Comparison of ENCODE assay signal across 8 mouse cellular contexts in genomic region chr13:51198186-51198585, GRCm38 (mm10). TPM values are rescaled to one million over a fixed set of nuclear protein-coding genes. Genes with fewer than 3 reads are reported as not detected.
DNase-seq lines count a peak whose midpoint lies in the region; ATAC-seq and TF ChIP-seq lines count a peak whose summit lies in the region.

No protein-coding gene starts in this region.

- no peak overlapping the region for H3K9ac ChIP-seq in heart, embryonic 11.5 days (ENCODE audit: low read depth, low read length)

- no peak for TF ChIP-seq POLR2A in cerebellum, adult 2 months (IDR thresholded peaks at IDR 0.05; ENCODE audit: borderline replicate concordance, insufficient read depth, low read length)

- no peak for TF ChIP-seq CTCF in cerebellum, adult 2 months (IDR thresholded peaks at IDR 0.05; ENCODE audit: borderline replicate concordance, insufficient read depth, low read depth, low read length)

- no peaks in the 10 kb centered on the region; the same call in 1 of the 2 replicates for H3K4me1 ChIP-seq in heart, embryonic 11.5 days (ENCODE audit: control insufficient read depth, insufficient read depth, low read length)
- no peaks in the 10 kb centered on the region for H3K4me1 ChIP-seq in cerebellum, adult 2 months (ENCODE audit: control insufficient read depth, insufficient read depth, low read length)

- H3K4me2 ChIP-seq in heart, embryonic 11.5 days: no peak overlapping the region

- ATAC-seq in heart, embryonic 11.5 days (replicated peaks; ENCODE audit: insufficient number of reproducible peaks, low FRiP score, low TSS enrichment): no peak

- peak; percentile 96 for DNase-seq in heart, adult 11 months
- peak; percentile 90 for DNase-seq in brain, adult 2 months (ENCODE audit: low read depth, low spot score)
- peak; percentile 27 for DNase-seq in kidney, adult 18-20 months
- DNase-seq in lung, postnatal 25 days (ENCODE audit: low spot score): peak; percentile 34
- DNase-seq in cerebellum, adult 11-12 months: no peak
- DNase-seq in thymus, postnatal 36 days: no peak
- DNase-seq in cerebellum, adult 2 months: no peak

- WGBS in heart, embryonic 11.5 days (ENCODE audit: insufficient replicate concordance): 57% methylated on average over 5 of the region's 5 CpGs
- 40% methylated on average over 5 of the region's 5 CpGs for WGBS in cerebellum, adult 2 months

- no peaks in the 10 kb centered on the region for H3K36me3 ChIP-seq in heart, embryonic 11.5 days (ENCODE audit: control insufficient read depth, insufficient read depth, low read length)

- H3K4me3 ChIP-seq in heart, embryonic 11.5 days (ENCODE audit: low read depth, low read length): no peak overlapping the region
- H3K4me3 ChIP-seq in cerebellum, adult 2 months (replicated peaks; ENCODE audit: insufficient read depth, low read depth, low read length): no peak overlapping the region

- no peaks in the 10 kb centered on the region for H3K27me3 ChIP-seq in heart, embryonic 11.5 days (ENCODE audit: control insufficient read depth, insufficient read depth, low read length)
- no peaks in the 10 kb centered on the region for H3K27me3 ChIP-seq in cerebellum, adult 2 months (ENCODE audit: control insufficient read depth, insufficient read depth, low read length)

- no peak overlapping the region for H3K27ac ChIP-seq in heart, embryonic 11.5 days (ENCODE audit: low read depth, low read length)
- H3K27ac ChIP-seq in cerebellum, adult 2 months (ENCODE audit: insufficient read depth, low read length): no peak overlapping the region

- 0 out of 2 replicates have a peak, but pooled peaks cover 3% of the 10 kb centered on the region for H3K9me3 ChIP-seq in heart, embryonic 11.5 days (replicated peaks; ENCODE audit: control insufficient read depth, low read length)

RNA-seq across cellular contexts. Expression of gene Nxnl2, which starts 27.4 kb away (rescaled TPM):
- 0.69 and 1.2 TPM in 2 replicates for polyA plus RNA-seq in heart, embryonic 11.5 days (2014; fragmentation: Nextera tagmentation; extraction: Ambion mirVana)
- polyA plus RNA-seq in cerebellum, adult 2 months (2012; rRNA removed): 0.25 and 0.43 TPM in 2 replicates

Comparison
In these comparisons a context has a peak if more than half of its experiments do, and no peak if none do; other contexts are left out.
1. DNase-seq: peak in heart, adult 11 months (single experiment), brain, adult 2 months (single experiment), kidney, adult 18-20 months (single experiment) and lung, postnatal 25 days (single experiment); none in cerebellum, adult 11-12 months (single experiment), thymus, postnatal 36 days (0 of 2) and cerebellum, adult 2 months (0 of 2).